Mouse (Mus musculus) cerebellum, adult (tissue): ENCODE data around the gene Cenpx.
"Not testable (repeated sequence)": the region's sequence is repeated elsewhere in the genome, so short reads cannot be mapped to it uniquely, and the experiment has no call there.

Source experiments
- ATAC-seq: cut with Nextera tagmentation; 2 replicates; pipeline ENCODE4 v1.9.2; 2017; ENCODE audit warnings: mild to moderate bottlenecking, moderate library complexity, mixed read lengths; ENCODE audit not compliant: insufficient number of reproducible peaks, low FRiP score, low TSS enrichment

Gene Cenpx

GRCm38 (mm10) chr11:120713580-120714518, at the start of gene Cenpx, which contains the start of gene Lrrc45:
Gene Cenpx, minus strand, starts transcription at chr11:120713738.
Gene Lrrc45, plus strand, starts transcription at chr11:120713925.
- peak; percentile 97 for ATAC-seq

- not testable (repeated sequence) for ATAC-seq
These were observed 49.1 kb upstream of the Cenpx start, which contains the start of gene Hmga1b for GRCm38 (mm10) chr11:120762672-120763041. Gene Hmga1b, plus strand, starts transcription at chr11:120762794.

DNA sequence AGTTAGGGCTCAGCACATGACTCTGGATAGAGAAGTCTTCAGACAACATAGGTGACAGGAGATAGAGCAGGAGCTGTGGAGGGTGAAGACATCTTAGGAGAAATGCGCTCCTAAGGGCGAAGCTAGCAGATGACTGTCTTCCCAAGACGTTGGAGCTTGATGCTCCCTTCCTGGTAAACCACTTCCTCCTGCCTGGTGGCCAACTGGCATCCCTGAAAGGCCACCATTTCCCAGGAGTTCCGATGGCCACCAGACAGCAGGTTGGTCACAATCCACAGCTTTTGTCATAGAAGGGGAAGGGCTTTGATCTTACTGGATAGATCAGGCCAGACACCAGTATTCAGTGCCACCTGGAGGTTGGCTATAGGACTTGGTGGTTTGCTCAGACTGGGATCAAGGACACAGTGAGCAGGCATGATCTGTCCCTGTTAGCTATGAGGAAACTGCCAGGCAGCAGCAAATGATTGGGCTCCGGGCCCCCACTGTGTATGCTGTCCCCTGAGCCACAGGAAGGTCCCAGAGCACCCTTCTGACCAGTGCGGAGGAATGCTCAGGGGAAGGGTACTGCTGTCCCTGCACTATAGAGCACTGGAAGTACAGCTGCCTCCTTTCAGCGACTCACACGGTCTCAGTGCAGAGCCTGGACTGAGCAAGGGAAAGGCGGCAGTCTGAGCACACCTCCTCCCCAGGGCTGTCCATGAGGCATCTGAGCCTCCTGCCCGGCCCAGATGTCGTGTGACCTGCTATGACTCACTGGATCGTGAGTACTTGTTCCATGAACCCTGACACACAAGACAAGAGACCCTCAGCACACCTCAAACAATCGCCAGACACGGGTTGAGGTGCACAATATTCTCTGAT, 48.5 kb upstream of the Cenpx start:
- ATAC-seq = no peak

- ATAC-seq = no peak
These were observed 46.7 kb upstream of the Cenpx start for GRCm38 (mm10) chr11:120760236-120760635.

GRCm38 (mm10) chr11:120751606-120752005, 38.1 kb upstream of the Cenpx start:
- ATAC-seq = no peak

GRCm38 (mm10) chr11:120749430-120749829, 35.9 kb upstream of the Cenpx start:
- no peak for ATAC-seq

- no peak for ATAC-seq
These were observed 34.4 kb upstream of the Cenpx start for GRCm38 (mm10) chr11:120747974-120748373.

GRCm38 (mm10) chr11:120744121-120744701, 30.7 kb upstream of the Cenpx start:
- ATAC-seq = no peak

DNA sequence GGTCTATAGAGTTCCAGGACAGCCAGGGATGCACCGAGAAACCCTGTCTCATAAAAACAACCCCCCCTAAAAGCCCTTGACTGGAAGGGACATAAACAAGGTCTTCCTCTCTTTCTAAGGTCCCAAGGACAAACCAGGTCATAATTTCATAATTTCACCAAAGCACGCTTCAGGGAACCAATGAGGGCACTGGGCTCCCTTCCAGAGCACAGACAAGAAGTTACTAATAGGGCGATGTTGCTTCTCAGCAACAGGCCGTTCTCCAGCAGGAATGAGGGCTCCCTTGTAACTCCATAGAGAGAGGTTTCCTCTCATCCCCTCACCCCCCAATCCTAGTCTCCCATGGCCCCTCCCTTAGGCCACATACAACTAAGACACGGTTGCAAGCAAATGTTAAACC, 27.4 kb upstream of the Cenpx start:
- no peak for ATAC-seq

DNA sequence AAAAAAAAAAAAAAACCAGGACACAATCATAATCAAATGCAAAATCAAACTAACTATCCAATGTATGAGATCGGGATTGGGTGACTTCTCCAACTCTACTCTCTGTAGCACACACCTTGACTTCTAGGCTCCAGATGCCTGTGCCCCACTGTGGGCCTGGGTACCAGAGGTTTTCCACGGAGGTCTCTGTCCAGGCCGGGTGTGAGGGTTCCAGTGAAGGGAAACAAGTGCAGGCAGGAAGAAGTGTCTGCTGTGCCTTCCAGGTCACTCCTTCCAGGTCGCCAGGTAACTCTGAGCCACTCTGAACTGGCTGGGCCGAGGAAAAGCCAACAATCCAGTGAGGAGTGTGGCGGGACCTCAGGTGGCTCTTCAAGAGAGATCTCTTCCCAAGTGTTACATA, 22.9 kb upstream of the Cenpx start:
- no peak for ATAC-seq

GRCm38 (mm10) chr11:120733521-120733920, 20.0 kb upstream of the Cenpx start:
- no peak for ATAC-seq

GRCm38 (mm10) chr11:120731858-120732680, 18.5 kb upstream of the Cenpx start, which contains the start of gene Cbr2:
Gene Cbr2, minus strand, starts transcription at chr11:120732114.
- ATAC-seq = no peak

- ATAC-seq = no peak
These were observed 17.9 kb upstream of the Cenpx start for GRCm38 (mm10) chr11:120731395-120731794.

GRCm38 (mm10) chr11:120730331-120730870, 16.9 kb upstream of the Cenpx start:
- ATAC-seq = no peak

DNA sequence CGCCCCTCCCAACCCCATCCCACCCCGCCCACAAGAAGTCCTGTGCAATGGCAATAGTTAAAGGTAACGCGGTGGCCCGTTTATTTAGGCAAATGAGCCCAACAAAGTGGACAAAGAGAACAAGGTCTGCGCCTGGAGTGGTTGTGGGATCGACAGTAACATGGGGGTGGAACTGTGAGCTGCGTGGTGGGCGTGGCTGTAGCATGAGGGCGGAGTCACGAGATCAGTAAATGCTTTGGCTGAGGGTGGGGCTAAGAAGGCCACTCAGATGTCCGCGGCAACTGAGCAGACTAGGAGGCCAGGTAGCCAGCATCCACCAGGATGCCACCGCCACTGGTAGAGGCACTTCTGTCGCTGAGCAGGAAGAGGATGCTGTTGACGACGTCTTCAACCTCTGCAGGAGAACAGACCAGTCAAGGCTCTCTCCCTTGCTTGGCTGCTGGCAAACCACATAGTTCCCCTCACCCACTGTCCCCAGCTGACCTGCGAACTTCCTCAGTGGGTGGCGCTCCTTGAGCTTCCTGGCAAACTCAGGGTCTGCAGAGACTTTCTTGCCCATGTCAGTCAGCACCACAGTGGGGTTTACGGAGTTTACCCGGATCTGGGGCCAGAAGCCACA, 16.0 kb upstream of the Cenpx start:
- ATAC-seq = not testable (repeated sequence)

DNA sequence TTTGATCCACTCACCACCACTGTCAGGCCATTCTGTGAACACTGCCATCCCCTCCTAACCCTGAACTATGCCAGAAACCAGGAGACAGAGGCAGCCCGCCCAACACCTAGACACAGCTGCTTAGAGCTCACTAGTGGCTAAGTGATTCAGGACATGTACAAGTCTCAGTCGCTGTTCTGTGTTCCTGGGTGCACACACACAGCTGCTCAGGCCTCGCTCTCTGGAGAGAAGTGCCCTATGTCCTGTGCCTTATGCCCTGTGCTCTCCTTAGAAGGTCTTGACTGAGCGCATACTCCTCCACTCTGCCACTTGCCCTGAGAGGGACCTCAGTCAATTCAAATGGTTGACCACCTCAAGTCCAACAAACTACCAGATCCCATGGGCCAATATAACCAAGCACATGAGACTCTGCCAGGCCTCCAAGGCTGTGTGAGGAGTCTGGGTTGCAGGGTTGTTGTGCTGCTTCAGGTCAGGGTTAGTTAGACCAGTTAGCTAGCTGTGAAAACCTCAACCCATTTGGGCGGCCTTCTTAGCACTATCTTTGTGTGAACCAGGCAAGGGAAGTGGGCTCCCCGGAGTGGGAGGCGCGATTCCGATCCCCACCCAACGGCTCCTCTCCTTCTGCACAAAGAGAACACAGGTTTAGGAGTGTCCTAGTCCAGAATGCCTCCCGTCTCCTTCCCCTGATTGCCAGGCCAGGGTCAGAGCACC, 15.1 kb upstream of the Cenpx start:
- ATAC-seq = no peak

DNA sequence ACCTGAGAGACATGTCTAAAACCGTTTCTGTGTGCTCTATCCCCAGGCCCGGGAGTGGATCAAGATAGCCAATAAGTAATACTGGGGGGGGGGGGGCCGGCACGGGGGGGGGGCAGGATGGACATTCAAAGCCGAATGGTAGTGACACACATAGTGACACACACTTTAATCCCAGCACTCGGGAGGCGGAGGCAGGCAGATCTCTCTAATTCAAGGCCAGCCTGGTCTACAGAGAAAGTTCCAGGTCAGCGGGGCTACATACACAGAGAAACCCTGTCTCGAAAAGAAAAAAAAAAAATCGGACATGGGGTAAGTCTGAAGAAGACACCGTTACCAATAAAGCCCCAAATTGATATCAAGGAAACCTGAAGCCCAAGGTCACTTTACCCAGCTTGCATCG, 14.0 kb upstream of the Cenpx start:
- ATAC-seq = no peak

DNA sequence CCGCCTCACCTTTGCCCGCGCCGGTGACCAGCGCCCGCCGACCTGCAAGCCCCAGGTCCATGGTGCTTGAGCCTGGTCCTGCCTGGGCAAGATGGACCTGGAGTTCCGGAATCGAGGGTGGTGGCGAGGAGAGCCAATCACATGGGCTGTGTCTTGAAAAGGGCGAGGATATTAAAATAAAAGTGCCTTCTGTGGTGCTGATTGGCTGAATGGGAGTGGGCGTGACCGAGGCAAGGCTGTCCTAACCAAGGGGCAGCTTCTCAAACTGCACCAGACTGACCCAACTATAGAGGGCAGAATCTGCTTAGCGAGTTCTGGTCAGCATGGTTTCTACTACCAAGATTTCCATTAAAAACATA, 13.6 kb upstream of the Cenpx start, which contains the start of gene Dcxr:
TSS of gene Dcxr (minus strand) at position 113 of the 359 bp plus-strand sequence.
- peak; percentile 92 for ATAC-seq
